Mouse (Mus musculus): ENCODE results near the gene Fibp.

GRCm38 (mm10) chr19:5500330-5500875 is 40.0 kb downstream of the Fibp start:
- no peak for TF ChIP-seq CTCF (conservative IDR thresholded peaks at IDR 0.05; ENCODE audit: insufficient read depth, insufficient read length, low read depth, low read length)
- no peak for TF ChIP-seq POLR2A (IDR thresholded peaks at IDR 0.05; ENCODE audit: low read depth, low read length)
